Mouse (Mus musculus) thymus, adult 2 months (tissue): Measurements from ENCODE around the gene Gm10134.

Source experiments
- CTCF ChIP-seq: fragments of 200-500 bp; IDR thresholded peaks from 2 replicates; pipeline ENCODE4 v1.5.1; 2012; ENCODE audit warnings: mild to moderate bottlenecking, control low read depth, low read length, moderate library complexity, borderline replicate concordance; ENCODE audit not compliant: control insufficient read depth, poor library complexity, insufficient read depth; ENCODE audit errors: extremely low read depth
- POLR2A ChIP-seq: fragments of 200-500 bp; IDR thresholded peaks from 2 replicates; pipeline ENCODE4 v1.6.1; 2012; ENCODE audit warnings: mild to moderate bottlenecking, low read length, control low read depth, moderate library complexity; ENCODE audit not compliant: control insufficient read depth, poor library complexity, insufficient read depth; ENCODE audit errors: extremely low read depth

DNA sequence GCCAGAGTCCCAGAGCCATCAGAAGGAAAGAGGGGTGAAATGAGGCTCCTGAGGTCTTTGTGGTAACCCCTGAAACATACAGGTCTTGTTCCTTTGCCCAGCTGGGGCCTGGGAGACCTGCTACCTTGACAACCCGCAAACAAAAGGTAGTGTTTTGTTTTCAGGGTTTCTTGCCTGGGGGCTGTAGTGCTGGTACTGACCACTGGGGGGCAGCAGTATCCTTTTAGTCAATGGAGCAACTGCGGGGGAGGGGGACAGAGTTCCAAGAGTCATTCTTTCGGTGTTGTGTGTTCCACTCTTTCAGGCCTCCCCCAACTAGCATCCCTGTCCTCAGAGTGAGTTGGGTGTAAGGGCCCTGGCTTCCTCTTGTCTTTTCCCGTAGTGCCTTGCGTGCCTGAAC, 8.6 kb downstream of the Gm10134 start:
- TF ChIP-seq CTCF, result peak; percentile 62; the same call in 1 of the 2 replicates
- no peak for TF ChIP-seq POLR2A
